Mouse (Mus musculus) liver, embryonic 16.5 days (tissue): ENCODE data around the gene Ahsa1. TPM values are rescaled to one million over a fixed set of nuclear protein-coding genes. Genes with fewer than 3 reads are reported as not detected.
"Not testable (repeated sequence)": the region's sequence is repeated elsewhere in the genome, so short reads cannot be mapped to it uniquely, and the experiment has no call there.

ENCODE experiments used
- ATAC-seq: fragments of 200-750 bp; cut with Nextera tagmentation; 2 replicates; pipeline ENCODE4 v1.8.0; 2017; ENCODE audit warnings: low read depth, mild to moderate bottlenecking, moderate number of reproducible peaks, moderate library complexity
- H3K27ac ChIP-seq: fragments of 300-500 bp; sonication (generic); 2 replicates; pipeline ENCODE4 v1.5.1; 2014; ENCODE audit warnings: mild to moderate bottlenecking, low read length
- H3K27me3 ChIP-seq: fragments of 300-500 bp; sonication (generic); 2 replicates; pipeline ENCODE4 v1.6.1; 2014; ENCODE audit warnings: low read depth, low read length, mixed read lengths; ENCODE audit not compliant: control insufficient read depth, insufficient read depth
- H3K36me3 ChIP-seq: fragments of 300-500 bp; sonication (generic); 2 replicates; pipeline ENCODE4 v1.6.1; 2014; ENCODE audit warnings: mild to moderate bottlenecking; ENCODE audit not compliant: control insufficient read depth, insufficient read depth
- H3K4me1 ChIP-seq: fragments of 300-500 bp; sonication (generic); 2 replicates; pipeline ENCODE4 v1.6.1; 2014; ENCODE audit warnings: low read depth, low read length, mixed read lengths; ENCODE audit not compliant: control insufficient read depth
- H3K4me2 ChIP-seq: fragments of 300-500 bp; sonication (generic); 2 replicates; pipeline ENCODE4 v1.6.1; 2014; ENCODE audit warnings: low read depth, low read length, mixed read lengths
- H3K4me3 ChIP-seq: fragments of 300-500 bp; sonication (generic); 2 replicates; pipeline ENCODE4 v1.5.1; 2014; ENCODE audit warnings: low read depth, mild to moderate bottlenecking, low read length
- H3K9ac ChIP-seq: fragments of 300-500 bp; sonication (generic); 2 replicates; pipeline ENCODE4 v1.6.1; 2014; ENCODE audit warnings: low read depth, low read length
- H3K9me3 ChIP-seq: fragments of 300-500 bp; sonication (generic); replicated peaks from 2 replicates; pipeline ENCODE4 v1.6.1; 2016; ENCODE audit warnings: low read length; ENCODE audit not compliant: control insufficient read depth
- WGBS: fragments of 180-500 bp; shearing (Covaris S2); extraction: QIAGEN DNeasy Blood & Tissue Kit; methylation state at CpG from one replicate; pipeline ENCODE4 v1.1.7; 2014; ENCODE audit not compliant: insufficient replicate concordance; 5-methylcytosine and 5-hydroxymethylcytosine counted together
- polyA plus RNA-seq: library from polyadenylated mRNA; unstranded; fragments of >200 nt; fragmentation: Nextera tagmentation; extraction: Ambion mirVana; gene quantifications from 2 replicates; pipeline ENCODE4 v1.2.1, GENCODE M21; 2015

Ahsa1 gene
- polyA plus RNA-seq, 1 experiment from 2014 or later = 108 TPM

DNA sequence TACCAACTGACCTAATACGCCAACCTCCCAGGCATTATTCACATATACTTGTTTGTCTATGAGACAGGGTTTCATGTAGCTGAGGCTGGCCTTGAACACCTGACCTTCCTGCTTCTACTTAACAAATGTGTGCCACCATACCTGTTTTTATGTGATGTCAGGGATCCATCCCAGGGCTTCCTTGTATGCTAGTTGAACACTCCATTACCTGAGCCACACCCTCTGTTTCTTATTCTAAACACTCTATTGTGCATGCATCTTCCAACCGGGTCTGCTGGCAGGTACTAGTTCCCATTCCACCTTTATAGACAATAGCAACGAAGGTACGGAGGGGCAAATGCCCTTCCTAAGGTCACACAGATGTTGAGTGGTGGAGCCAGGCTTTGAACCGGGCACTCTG lies 22.8 kb downstream of the Ahsa1 start:
- Histone ChIP-seq H3K9ac (no peak overlapping the region), H3K27ac (no peak overlapping the region), H3K4me3 (no peak overlapping the region), H3K4me1 (no peaks in the 10 kb centered on the region; the same call in 1 of the 2 replicates), H3K9me3 (no peaks in the 10 kb centered on the region), H3K4me2 (no peak overlapping the region), H3K36me3 (no peaks in the 10 kb centered on the region), H3K27me3 (no peaks in the 10 kb centered on the region)
- no peak for ATAC-seq
- 68% methylated on average over 5 of the region's 5 CpGs for WGBS

DNA sequence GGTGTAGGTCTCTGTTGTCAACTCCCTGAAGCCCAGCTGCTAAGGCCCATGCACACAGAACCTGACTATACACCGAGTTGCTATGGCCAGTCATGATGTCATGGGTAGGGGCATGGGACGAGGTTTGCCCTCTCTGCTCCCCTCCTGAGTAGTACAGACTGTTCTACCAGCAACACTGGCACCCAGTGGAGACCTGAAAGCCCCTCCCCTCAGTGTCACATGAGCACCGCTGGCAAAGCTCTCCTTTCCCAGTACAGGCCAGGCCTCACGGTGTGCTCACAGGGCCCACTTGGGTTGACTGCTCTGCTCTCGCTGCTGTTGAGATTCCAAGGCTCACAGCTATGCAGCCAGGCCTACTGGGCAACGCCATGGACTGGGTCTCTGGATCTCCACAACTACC lies 27.7 kb downstream of the Ahsa1 start:
- Histone ChIP-seq H3K27ac (no peak overlapping the region), H3K36me3 (no peaks in the 10 kb centered on the region), H3K4me3 (no peak overlapping the region), H3K4me1 (no peaks in the 10 kb centered on the region), H3K9ac (no peak overlapping the region), H3K9me3 (no peaks in the 10 kb centered on the region), H3K4me2 (no peak overlapping the region), H3K27me3 (peaks cover 8% of the 10 kb centered on the region)
- WGBS = 59% methylated on average over 6 of the region's 6 CpGs
- ATAC-seq = no peak

DNA sequence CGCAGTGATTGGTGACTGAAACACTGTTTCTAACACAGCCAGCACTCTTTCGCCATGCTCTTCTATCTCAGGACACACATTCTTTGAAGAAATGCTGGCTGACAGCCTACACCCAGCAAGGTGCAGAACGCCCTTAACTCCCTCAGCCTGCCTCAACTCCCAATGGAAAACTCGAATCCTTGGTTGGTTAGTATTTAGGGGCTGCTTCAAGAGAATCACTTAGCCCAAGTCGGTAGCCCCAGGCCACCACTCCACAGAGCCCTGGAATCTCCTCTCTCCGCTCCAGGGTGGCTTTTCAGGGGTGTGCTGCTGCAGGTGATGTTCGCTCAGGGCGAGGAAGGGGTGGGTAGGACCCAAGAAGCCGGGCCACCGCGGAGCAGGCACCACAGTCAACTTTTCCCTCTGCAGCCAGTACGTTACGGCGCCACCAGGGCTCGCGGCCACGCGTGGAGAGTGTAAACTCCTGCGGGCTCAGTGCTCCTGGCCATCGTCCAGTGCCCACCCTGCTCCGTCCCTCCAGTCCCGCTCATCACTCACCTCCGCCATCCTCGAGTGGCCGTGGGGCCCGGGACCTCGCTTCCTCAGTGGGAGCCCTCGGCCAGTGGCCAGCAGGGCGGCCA lies 32.9 kb downstream of the Ahsa1 start:
- H3K4me2 ChIP-seq = peak overlapping the region; percentile 75
- H3K4me3 ChIP-seq = peak overlapping the region; percentile 66
- H3K27ac ChIP-seq = no peak overlapping the region
- H3K4me1 ChIP-seq = no peaks in the 10 kb centered on the region; the same call in 1 of the 2 replicates
- 11% methylated on average over 29 of the region's 29 CpGs for WGBS
- no peaks in the 10 kb centered on the region for H3K36me3 ChIP-seq
- peaks cover 36% of the 10 kb centered on the region for H3K27me3 ChIP-seq
- no peaks in the 10 kb centered on the region for H3K9me3 ChIP-seq
- peak overlapping the region; percentile 58 for H3K9ac ChIP-seq
- no peak for ATAC-seq

DNA sequence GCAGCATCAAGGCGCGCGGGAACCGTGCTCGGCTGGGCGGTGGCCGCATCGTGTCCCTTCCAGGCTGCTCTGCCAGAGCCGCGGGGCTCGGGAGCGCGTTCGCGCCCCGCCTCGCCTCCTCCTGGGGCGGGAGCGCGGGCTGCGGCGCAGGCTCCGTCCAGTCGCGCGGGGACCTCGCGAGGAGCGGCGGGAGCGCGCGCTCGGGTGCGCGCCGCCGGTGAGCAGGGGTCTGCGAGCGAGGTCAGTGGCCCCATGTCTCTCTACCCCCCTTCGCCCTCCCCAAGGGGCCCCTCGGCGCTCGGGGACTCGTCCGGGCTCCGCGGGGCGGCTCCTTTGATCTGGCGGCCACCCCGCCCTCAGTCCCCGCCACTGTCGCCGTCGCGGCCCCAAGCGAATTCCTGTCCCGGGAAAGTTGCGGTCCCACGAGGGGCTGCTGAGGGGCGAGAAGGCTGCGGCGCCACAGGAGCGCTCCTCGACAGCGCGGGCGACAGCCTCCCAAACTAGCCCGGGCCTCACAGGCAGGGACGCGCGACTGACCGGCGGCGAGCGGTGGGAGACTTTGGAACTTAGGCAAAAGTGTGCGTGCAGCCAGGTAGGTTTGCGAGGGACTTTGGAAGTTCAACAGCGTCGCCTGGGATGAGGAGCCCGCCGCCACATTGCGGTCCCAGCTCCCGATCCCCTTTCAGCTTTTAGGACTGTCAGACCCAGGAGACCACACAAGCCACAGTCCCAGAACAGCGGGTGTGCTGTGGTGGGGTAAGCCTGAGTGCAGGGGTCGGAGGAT lies 33.6 kb downstream of the Ahsa1 start, which contains the start of gene Ism2:
Gene Ism2 (minus strand): TSS at position 49 of the 784 bp plus-strand sequence.
- Histone ChIP-seq H3K4me3 (peak within 1 kb of the TSS; percentile 66), H3K9ac (peak within 1 kb of the TSS; percentile 58), H3K27ac (no peak within 1 kb of the TSS), H3K4me2 (peak within 1 kb of the TSS; percentile 75), H3K9me3 (no peaks in the 10 kb centered on the region), H3K36me3 (no peaks in the 10 kb centered on the region), H3K4me1 (no peaks in the 10 kb centered on the region; the same call in 1 of the 2 replicates), H3K27me3 (peaks cover 36% of the 10 kb centered on the region)
- ATAC-seq = peak; percentile 68
- WGBS = under 1% methylated on average over 78 of the region's 86 CpGs

DNA sequence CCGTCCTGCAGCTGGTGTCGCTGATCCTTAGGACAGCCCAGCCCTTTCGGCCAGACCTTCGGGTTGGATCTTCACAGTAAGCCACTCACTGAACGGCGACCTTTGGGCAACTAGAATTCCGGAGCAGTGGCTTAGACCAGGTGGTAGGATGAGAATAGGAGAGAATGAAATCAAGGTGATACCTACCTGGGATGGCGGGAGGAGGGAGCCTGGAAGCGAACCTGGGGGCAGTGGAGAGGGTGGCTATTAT lies 34.1 kb downstream of the Ahsa1 start:
- ATAC-seq = no peak
- Histone ChIP-seq H3K27ac (no peak overlapping the region), H3K27me3 (peaks cover 36% of the 10 kb centered on the region), H3K9ac (peak overlapping the region; percentile 11; the same call in 1 of the 2 replicates), H3K4me3 (peak overlapping the region; percentile 66), H3K36me3 (no peaks in the 10 kb centered on the region), H3K4me2 (peak overlapping the region; percentile 75), H3K4me1 (no peaks in the 10 kb centered on the region; the same call in 1 of the 2 replicates), H3K9me3 (no peaks in the 10 kb centered on the region)
- 3% methylated on average over 9 of the region's 9 CpGs for WGBS

DNA sequence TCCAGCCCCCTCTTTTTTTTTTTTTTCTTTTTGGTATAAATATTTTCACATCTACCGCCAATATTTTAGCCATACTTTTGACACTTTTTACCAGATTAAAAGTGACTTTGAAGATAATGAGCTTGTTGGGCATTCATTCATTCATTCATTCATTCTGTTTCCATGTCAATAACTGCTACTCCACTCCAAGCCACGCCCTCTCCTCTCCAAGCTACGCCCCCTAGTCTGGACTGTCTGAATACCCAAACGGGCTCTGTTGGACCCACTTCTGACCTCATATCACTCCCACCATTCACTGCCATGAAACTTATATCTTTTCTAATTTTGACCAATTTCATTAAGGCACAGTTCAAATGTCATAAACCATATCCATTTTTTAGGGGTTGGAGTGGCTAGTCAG lies 34.9 kb downstream of the Ahsa1 start:
- no peak for ATAC-seq
- Histone ChIP-seq H3K4me1 (no peaks in the 10 kb centered on the region; the same call in 1 of the 2 replicates), H3K4me3 (no peak overlapping the region), H3K36me3 (no peaks in the 10 kb centered on the region), H3K27me3 (peaks cover 36% of the 10 kb centered on the region), H3K9ac (no peak overlapping the region), H3K9me3 (no peaks in the 10 kb centered on the region), H3K27ac (no peak overlapping the region), H3K4me2 (no peak overlapping the region)
- 39% methylated on average over 4 of the region's 4 CpGs for WGBS

DNA sequence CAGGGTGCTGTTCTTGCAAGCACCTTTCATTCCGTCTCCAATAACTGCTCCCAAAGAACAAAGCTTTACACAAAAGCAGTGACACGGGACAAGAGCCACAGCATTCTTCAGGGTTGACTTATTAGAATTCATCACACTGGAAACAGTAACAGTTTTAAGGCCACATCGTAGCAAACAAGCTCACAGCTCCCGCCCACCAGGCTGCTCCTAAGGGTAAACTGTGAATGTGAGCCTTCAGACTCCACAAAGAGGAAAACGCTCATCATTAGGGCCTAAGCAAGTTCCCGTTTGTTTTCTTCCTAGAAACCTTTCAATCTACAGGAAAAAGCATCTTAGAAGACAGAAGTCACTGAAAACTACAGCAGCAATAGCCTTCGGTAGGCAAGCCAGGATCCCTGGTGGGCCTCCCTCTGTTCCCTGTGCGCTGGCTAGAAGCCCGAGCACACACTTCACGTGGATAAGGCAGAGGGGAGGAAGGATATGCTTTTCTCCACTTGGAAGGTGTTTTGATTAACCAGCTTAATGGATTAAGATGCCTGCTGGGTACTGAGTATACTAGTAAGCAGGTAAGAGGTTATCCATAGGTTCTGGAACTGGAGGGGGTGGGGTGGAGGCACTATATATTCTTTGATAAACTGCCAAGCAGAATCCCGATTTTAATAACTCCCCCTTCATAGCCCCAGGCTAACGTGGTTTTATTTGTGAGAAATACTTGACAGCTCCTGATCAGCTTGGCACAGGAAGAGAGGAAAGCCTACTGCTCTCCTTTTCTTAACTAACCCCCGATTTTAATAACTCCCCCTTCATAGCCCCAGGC lies 39.7 kb downstream of the Ahsa1 start:
- H3K4me1 ChIP-seq = no peaks in the 10 kb centered on the region
- WGBS = 44% methylated on average over 13 of the region's 13 CpGs
- H3K4me3 ChIP-seq = no peak overlapping the region
- no peak overlapping the region for H3K4me2 ChIP-seq
- H3K36me3 ChIP-seq = 0 out of 2 replicates have a peak, but pooled peaks cover 3% of the 10 kb centered on the region
- no peak overlapping the region for H3K27ac ChIP-seq
- no peaks in the 10 kb centered on the region for H3K9me3 ChIP-seq
- no peak for ATAC-seq
- H3K27me3 ChIP-seq = peaks cover 8% of the 10 kb centered on the region
- H3K9ac ChIP-seq = no peak overlapping the region

DNA sequence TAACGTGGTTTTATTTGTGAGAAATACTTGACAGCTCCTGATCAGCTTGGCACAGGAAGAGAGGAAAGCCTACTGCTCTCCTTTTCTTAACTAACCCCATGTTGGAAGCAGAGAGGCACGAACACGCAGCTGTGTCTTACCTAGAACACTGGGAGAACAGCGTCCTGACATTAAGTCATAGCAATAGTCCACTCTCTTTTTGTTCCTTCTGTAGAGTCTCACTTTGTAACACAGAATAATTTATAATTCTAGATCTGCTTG lies 40.2 kb downstream of the Ahsa1 start:
- not testable (repeated sequence) for H3K4me3 ChIP-seq, ATAC-seq, H3K9ac ChIP-seq, H3K36me3 ChIP-seq, H3K4me1 ChIP-seq, H3K9me3 ChIP-seq, H3K27me3 ChIP-seq, H3K27ac ChIP-seq, H3K4me2 ChIP-seq
- WGBS = 75% methylated on average over 4 of the region's 4 CpGs

DNA sequence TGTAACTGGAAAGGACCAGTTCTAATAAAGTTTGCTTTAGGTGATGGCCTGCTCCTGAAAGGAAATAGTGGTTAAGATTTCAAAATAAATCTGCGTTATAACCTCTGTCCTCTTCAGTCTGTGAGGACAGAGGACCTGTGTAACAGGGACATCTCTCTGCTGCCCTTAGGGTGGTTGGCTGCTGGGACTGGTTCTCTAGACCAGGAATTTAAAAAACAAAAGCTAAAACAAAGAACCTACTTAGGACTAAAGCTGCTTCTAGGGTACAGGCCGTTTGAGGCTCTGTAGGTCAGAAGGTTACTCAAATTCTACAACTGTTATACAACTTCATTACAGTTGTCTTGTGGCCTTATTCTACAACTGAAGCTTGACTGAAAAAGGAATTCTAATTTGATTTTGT lies 46.8 kb downstream of the Ahsa1 start:
- 0 out of 2 replicates have a peak, but pooled peaks cover 3% of the 10 kb centered on the region for H3K36me3 ChIP-seq
- H3K27me3 ChIP-seq = no peaks in the 10 kb centered on the region
- no peaks in the 10 kb centered on the region for H3K4me1 ChIP-seq
- no peak for ATAC-seq
- 63% methylated on average over 2 of the region's 2 CpGs for WGBS
- H3K4me3 ChIP-seq = no peak overlapping the region
- no peak overlapping the region for H3K4me2 ChIP-seq
- no peak overlapping the region for H3K9ac ChIP-seq
- H3K9me3 ChIP-seq = no peaks in the 10 kb centered on the region
- H3K27ac ChIP-seq = no peak overlapping the region
